Mouse (Mus musculus) bone marrow, adult 2 months (tissue): ENCODE measurements around the gene Prkacb.

Experiments used
- CTCF ChIP-seq: fragments of 200-500 bp; IDR thresholded peaks from 2 replicates; pipeline ENCODE4 v1.5.1; 2011; ENCODE audit warnings: low read length, control low read depth; ENCODE audit not compliant: control insufficient read depth, insufficient read depth
- POLR2A ChIP-seq: fragments of 200-500 bp; IDR thresholded peaks from 2 replicates; pipeline ENCODE4 v1.6.1; 2011; ENCODE audit warnings: low read depth, mild to moderate bottlenecking, control low read depth, low read length, borderline replicate concordance; ENCODE audit not compliant: control insufficient read depth

DNA sequence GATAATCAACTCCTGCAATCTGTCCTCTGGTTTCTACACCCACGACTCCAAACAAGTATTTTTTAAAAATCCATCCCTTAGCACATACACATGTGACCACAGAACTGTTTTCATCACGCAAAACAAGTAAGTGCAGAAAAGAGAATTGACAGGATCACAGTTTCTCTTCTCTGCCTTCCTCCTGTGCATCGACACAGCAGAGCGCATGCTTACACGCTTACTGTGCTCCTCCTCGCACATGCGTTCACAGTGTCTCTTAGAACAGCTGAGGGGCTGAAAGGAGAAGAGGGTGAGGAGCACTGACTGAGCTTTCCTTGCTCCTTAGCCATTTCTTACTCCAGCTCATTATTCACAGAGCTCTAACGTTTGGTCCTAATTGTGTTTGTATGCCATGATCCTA lies 33.9 kb downstream of the Prkacb start:
- TF ChIP-seq POLR2A (no peak), CTCF (no peak)
